Mouse (Mus musculus) forebrain, embryonic 14.5 days (tissue): ENCODE measurements at regions not wholly inside any gene's neighbourhood (a gene's known extent, or its start where the extent isn't known, plus 50 kb on each side); places are given as distances from the start of the nearest gene placed in this dataset.
"Not testable (repeated sequence)": the region's sequence is repeated elsewhere in the genome, so short reads cannot be mapped to it uniquely, and the experiment has no call there.

ENCODE experiments used
- ATAC-seq: fragments of 200-750 bp; cut with Nextera tagmentation; 2 replicates; pipeline ENCODE4 v1.8.0; 2017; ENCODE audit warnings: mild to moderate bottlenecking, moderate library complexity
- DNase-seq: peaks from one replicate; pipeline ENCODE4 v3.0.0-alpha.2; 2015; ENCODE audit warnings: low spot score
- H3K27ac ChIP-seq: fragments of 300-500 bp; sonication (generic); 2 replicates; pipeline ENCODE4 v1.5.1; 2014; ENCODE audit warnings: low read depth, mild to moderate bottlenecking, control low read depth, low read length, moderate library complexity
- H3K27me3 ChIP-seq: fragments of 300-500 bp; sonication (generic); replicated peaks from 2 replicates; pipeline ENCODE4 v1.6.1; 2014; ENCODE audit warnings: low read length, control low read depth, mixed read lengths; ENCODE audit not compliant: control insufficient read depth, insufficient read depth
- H3K36me3 ChIP-seq: fragments of 300-500 bp; sonication (generic); 2 replicates; pipeline ENCODE4 v1.6.1; 2014; ENCODE audit warnings: low read length, control low read depth; ENCODE audit not compliant: control insufficient read depth, insufficient read depth
- H3K4me1 ChIP-seq: fragments of 300-500 bp; sonication (generic); 2 replicates; pipeline ENCODE4 v1.6.1; 2014; ENCODE audit warnings: antibody characterized with exemption, low read length, control low read depth; ENCODE audit not compliant: control insufficient read depth, insufficient read depth
- H3K4me2 ChIP-seq: fragments of 300-500 bp; sonication (generic); 2 replicates; pipeline ENCODE4 v1.6.1; 2014; ENCODE audit warnings: mild to moderate bottlenecking, control low read depth, low read length
- H3K4me3 ChIP-seq: fragments of 300-500 bp; sonication (generic); 2 replicates; pipeline ENCODE4 v1.5.1; 2014; ENCODE audit warnings: low read depth, low read length, control low read depth
- H3K9ac ChIP-seq: fragments of 300-500 bp; sonication (generic); 2 replicates; pipeline ENCODE4 v1.6.1; 2014; ENCODE audit warnings: mild to moderate bottlenecking, low read length, control low read depth, moderate library complexity
- H3K9me3 ChIP-seq: fragments of 300-500 bp; sonication (generic); replicated peaks from 2 replicates; pipeline ENCODE4 v1.6.1; 2016; ENCODE audit warnings: low read length, control low read depth, mixed read lengths; ENCODE audit not compliant: control insufficient read depth
- WGBS: fragments of 180-500 bp; shearing (Covaris S2); extraction: QIAGEN DNeasy Blood & Tissue Kit; methylation state at CpG from one replicate; pipeline ENCODE4 v1.1.7; 2014; 5-methylcytosine and 5-hydroxymethylcytosine counted together

DNA sequence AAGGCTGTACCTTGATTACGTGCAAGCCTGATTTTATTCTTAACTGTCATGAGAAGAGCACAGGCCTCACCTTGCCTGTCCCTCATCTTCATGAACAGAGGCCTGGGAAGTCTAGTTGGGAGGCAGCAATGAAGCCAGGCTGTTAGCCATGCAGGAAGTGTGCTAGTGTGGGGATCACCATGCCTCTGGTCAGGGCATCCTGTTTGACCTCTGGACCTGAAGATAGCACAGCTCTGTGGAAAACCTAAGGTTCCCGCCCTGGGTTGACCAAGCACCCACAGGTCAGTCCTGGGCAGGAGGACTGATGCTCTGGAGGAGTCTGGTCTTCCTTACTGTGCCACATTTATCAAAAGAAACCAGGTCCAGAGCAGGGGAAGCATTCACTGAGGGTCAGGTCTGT lies 157.6 kb downstream of the Gm906 start:
- Histone ChIP-seq H3K27me3 (no peaks in the 10 kb centered on the region), H3K4me3 (no peak overlapping the region), H3K4me2 (no peak overlapping the region), H3K9ac (no peak overlapping the region), H3K9me3 (no peaks in the 10 kb centered on the region), H3K4me1 (no peaks in the 10 kb centered on the region), H3K36me3 (no peaks in the 10 kb centered on the region), H3K27ac (no peak overlapping the region)
- 83% methylated on average over 2 of the region's 2 CpGs for WGBS
- ATAC-seq: no peak
- no peak for DNase-seq

GRCm38 (mm10) chr13:50064841-50065240 lies 185.3 kb downstream of the Gm906 start:
- no peak for DNase-seq
- WGBS: 76% methylated on average over 4 of the region's 4 CpGs
- Histone ChIP-seq H3K4me3 (no peak overlapping the region), H3K27ac (no peak overlapping the region), H3K9me3 (no peaks in the 10 kb centered on the region), H3K4me1 (no peaks in the 10 kb centered on the region), H3K27me3 (no peaks in the 10 kb centered on the region), H3K36me3 (no peaks in the 10 kb centered on the region), H3K9ac (no peak overlapping the region), H3K4me2 (no peak overlapping the region)
- ATAC-seq: no peak

- WGBS: 60% methylated on average over 2 of the region's 2 CpGs
Observed at GRCm38 (mm10) chr13:50064365-50064764, 185.7 kb downstream of the Gm906 start.

GRCm38 (mm10) chr13:50059676-50060075 lies 190.4 kb downstream of the Gm906 start:
- not testable (repeated sequence) for H3K4me1 ChIP-seq, H3K9ac ChIP-seq, H3K27ac ChIP-seq, H3K4me2 ChIP-seq, H3K36me3 ChIP-seq, H3K9me3 ChIP-seq, H3K4me3 ChIP-seq, ATAC-seq, H3K27me3 ChIP-seq, DNase-seq
- WGBS: 84% methylated on average over 1 of the region's 1 CpGs

More at GRCm38 (mm10) chr13:50064365-50064764, 185.7 kb downstream of the Gm906 start:
- not testable (repeated sequence) for H3K9ac ChIP-seq, H3K36me3 ChIP-seq, ATAC-seq, H3K4me3 ChIP-seq, H3K4me2 ChIP-seq, H3K27me3 ChIP-seq, H3K4me1 ChIP-seq, H3K9me3 ChIP-seq, H3K27ac ChIP-seq, DNase-seq

DNA sequence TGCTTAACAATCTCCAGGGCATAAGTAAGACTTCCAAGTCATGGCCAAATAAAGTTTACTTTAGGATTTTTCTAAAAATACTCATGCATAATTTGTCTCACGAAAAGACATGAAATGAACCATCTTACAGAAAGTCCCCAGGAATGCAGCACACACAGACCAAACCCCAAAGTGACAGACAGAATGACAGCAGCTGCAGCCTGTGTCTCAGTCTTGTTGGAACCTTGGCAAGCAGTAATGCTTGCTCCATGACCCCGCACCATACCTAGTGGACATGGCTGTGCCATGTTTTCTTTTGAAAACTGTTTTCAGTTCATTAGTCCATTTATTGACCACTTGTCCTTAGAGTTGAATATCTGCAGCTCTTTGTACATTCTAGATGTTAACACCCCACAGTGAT lies 191.1 kb downstream of the Gm906 start:
- 93% methylated on average over 2 of the region's 2 CpGs for WGBS

DNA sequence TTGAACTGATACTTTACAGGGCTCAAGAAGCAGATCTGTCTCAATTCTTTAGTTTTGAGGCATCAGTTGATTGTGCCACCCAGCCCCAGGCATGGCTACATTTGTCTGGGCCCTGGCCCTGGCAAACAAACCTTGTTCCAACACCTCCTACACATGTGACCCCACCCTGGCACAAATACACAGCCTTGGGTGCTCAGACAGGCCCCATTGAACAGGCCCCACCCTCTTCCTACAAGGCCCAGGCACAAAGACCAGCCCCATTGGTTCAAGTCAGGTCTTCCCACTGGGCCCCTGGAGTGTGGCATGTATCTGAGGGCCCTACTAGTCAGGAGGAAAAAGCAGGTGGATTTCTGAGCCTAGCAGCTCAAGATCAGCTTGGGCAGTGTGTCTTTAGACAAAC lies 198.4 kb downstream of the Gm906 start:
- not testable (repeated sequence) for H3K36me3 ChIP-seq, ATAC-seq, H3K9ac ChIP-seq, H3K9me3 ChIP-seq, H3K4me2 ChIP-seq, H3K27me3 ChIP-seq, H3K4me3 ChIP-seq, H3K27ac ChIP-seq, H3K4me1 ChIP-seq, DNase-seq

More for the DNA sequence above, 191.1 kb downstream of the Gm906 start:
- H3K27me3 ChIP-seq, H3K36me3 ChIP-seq, ATAC-seq, H3K4me1 ChIP-seq, H3K27ac ChIP-seq, H3K9ac ChIP-seq, H3K4me3 ChIP-seq, H3K4me2 ChIP-seq, H3K9me3 ChIP-seq, DNase-seq: not testable (repeated sequence)

- WGBS: 84% methylated on average over 3 of the region's 3 CpGs
- not testable (repeated sequence) for ATAC-seq, H3K9me3 ChIP-seq, H3K27ac ChIP-seq, H3K9ac ChIP-seq, H3K4me2 ChIP-seq, DNase-seq, H3K4me3 ChIP-seq, H3K4me1 ChIP-seq, H3K27me3 ChIP-seq, H3K36me3 ChIP-seq
Observed at GRCm38 (mm10) chr13:50051110-50051509, 199.0 kb downstream of the Gm906 start.

DNA sequence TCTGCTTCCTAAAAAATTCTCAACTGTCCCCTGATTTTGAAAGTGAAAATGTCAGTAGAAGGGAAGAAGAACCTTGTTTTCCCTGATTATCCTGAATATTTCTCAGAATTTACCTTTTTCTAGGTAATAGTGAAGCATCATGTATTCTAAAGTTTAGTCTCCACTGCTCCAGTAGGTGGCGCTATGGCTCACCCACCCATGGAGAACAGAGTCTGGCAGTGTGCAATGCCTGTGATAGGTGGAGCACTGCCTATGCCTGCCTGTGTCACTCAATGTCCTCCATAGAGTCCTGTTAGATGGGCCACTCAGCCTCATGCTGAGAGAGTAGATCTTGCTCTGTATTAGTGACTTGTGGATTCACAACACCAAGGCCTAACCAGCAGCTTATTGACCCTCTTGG lies 218.4 kb downstream of the Gm906 start:
- no peaks in the 10 kb centered on the region for H3K9me3 ChIP-seq
- 29% methylated on average over 1 of the region's 1 CpGs for WGBS
- no peak for ATAC-seq
- H3K4me3 ChIP-seq: no peak overlapping the region
- H3K36me3 ChIP-seq: no peaks in the 10 kb centered on the region
- H3K27ac ChIP-seq: no peak overlapping the region
- H3K4me1 ChIP-seq: no peaks in the 10 kb centered on the region
- no peaks in the 10 kb centered on the region for H3K27me3 ChIP-seq
- no peak for DNase-seq
- H3K9ac ChIP-seq: no peak overlapping the region
- no peak overlapping the region for H3K4me2 ChIP-seq

- H3K9ac ChIP-seq, H3K4me2 ChIP-seq, H3K9me3 ChIP-seq, H3K4me3 ChIP-seq, H3K27me3 ChIP-seq, H3K36me3 ChIP-seq, DNase-seq, H3K27ac ChIP-seq, H3K4me1 ChIP-seq, ATAC-seq: not testable (repeated sequence)
- WGBS: 100% methylated on average over 3 of the region's 3 CpGs
Observed at GRCm38 (mm10) chr13:50007730-50008129, 208.9 kb upstream of the Gm30302 start.
